Mouse (Mus musculus): Measurements from ENCODE around the gene Camk2g.

DNA sequence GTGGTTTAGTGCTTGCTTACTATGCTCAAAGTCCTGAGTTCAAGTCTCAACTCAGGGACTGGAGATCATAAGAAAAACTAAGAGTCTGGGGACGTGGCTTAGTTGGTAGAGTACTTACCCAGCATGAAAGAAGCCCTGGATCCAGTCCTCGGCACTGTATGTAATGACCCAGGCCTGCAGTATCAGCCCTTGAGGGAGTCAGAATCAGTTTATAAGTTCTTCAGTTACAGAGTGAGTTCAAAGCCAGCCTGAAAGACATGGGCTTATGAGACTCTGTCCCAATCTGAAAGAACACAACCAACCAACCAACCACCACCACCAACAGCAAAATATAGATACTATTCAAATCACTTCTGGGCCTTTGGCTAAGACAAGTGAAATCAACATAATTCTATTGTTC lies 47.6 kb upstream of the Camk2g start:
- no peak for TF ChIP-seq CTCF (IDR thresholded peaks at IDR 0.05; ENCODE audit: control insufficient read depth, insufficient read depth, insufficient read length)
- no peak for TF ChIP-seq MAX (IDR thresholded peaks at IDR 0.05)
- no peak for TF ChIP-seq MYOD1 (IDR thresholded peaks at IDR 0.05; ENCODE audit: control insufficient read depth, insufficient read length, low read depth)
- TF ChIP-seq FOSL1 (IDR thresholded peaks at IDR 0.05; ENCODE audit: insufficient read depth, low read length, poor library complexity, severe bottlenecking) = no peak
- no peak for TF ChIP-seq USF1 (IDR thresholded peaks at IDR 0.05; ENCODE audit: low read depth)
- no peak for TF ChIP-seq MYOG (IDR thresholded peaks at IDR 0.05; ENCODE audit: control insufficient read depth, extremely low read depth, insufficient read length)
- no peak for TF ChIP-seq CEBPB (IDR thresholded peaks at IDR 0.05; ENCODE audit: low read depth)
